Mouse (Mus musculus): ENCODE data around the gene Ntn4. TPM values are rescaled to one million over a fixed set of nuclear protein-coding genes. Genes with fewer than 3 reads are reported as not detected.
A peak's percentile ranks its signal among the peaks of the same experiment; 100 is the strongest.

Ntn4 gene
- polyA plus RNA-seq (2014; fragmentation: Nextera tagmentation; extraction: Ambion mirVana) = 0.52 and 0.65 TPM in 2 replicates

DNA sequence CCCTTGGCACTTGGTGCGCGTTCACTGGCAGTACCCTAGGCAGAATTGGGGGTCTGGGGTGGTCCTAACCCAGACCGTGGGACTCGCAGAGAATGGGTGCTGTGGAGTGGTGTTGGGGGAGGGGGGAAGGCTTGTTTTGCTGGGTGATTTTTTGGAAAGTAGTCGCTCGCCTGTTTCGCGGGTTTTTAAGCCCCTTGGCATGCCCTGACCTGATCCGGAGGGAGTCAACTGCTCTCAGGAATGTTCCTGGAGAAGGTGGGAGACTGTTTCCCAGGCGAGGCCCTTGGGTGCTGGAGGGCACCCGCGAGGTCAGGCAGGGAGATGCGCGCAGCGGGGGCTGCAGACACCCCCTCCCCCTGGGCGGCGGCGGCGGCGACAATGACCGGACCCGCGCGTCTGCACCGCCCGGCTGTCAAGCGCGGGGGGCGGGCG, at the start of gene Ntn4:
Gene Ntn4 (plus strand): TSS at position 161 of the 432 bp plus-strand sequence.
- 3% methylated on average over 23 of the region's 30 CpGs for WGBS
- H3K27ac ChIP-seq (ENCODE audit: low read depth) = peak within 1 kb of the TSS; percentile 11; the same call in 1 of the 2 replicates
- H3K27me3 ChIP-seq (replicated peaks; ENCODE audit: control insufficient read depth, insufficient read depth, low read length) = peaks cover 48% of the 10 kb centered on the region

DNA sequence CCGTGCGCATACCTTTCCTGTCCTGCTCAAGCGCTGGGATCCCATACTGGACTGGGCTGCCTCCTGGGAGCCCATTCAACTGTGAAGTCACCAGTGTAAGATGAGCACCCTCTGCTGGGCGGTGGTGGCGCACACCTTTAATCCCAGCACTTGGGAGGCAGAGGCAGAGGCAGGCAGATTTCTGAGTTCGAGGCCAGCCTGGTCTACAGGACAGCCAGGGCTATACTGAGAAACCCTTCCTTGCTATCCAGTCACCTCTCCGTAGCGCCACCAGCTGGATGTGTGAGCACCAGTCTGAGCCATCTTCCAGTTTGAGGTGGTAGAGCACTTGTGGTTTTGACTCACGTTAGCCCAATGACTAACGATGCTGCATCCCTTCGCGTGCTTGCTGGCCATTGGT, 48.0 kb upstream of the Ntn4 start:
- H3K36me3 ChIP-seq (ENCODE audit: control insufficient read depth, insufficient read depth, low read length) = peaks cover 3% of the 10 kb centered on the region; the same call in 1 of the 2 replicates
- WGBS = 58% methylated on average over 12 of the region's 12 CpGs
- H3K9me3 ChIP-seq (ENCODE audit: control insufficient read depth, low read length) = no peaks in the 10 kb centered on the region
- H3K27ac ChIP-seq (ENCODE audit: low read depth) = no peak overlapping the region
- H3K4me2 ChIP-seq (ENCODE audit: low read length) = no peak overlapping the region
- ATAC-seq (replicated peaks; ENCODE audit: low FRiP score, low TSS enrichment, low read depth) (no peak), DNase-seq (ENCODE audit: low spot score) (no peak)
- peaks cover 11% of the 10 kb centered on the region for H3K4me1 ChIP-seq (replicated peaks; ENCODE audit: control insufficient read depth, insufficient read depth, low read length)
- no peak overlapping the region for H3K9ac ChIP-seq (ENCODE audit: low read length)
- no peaks in the 10 kb centered on the region for H3K27me3 ChIP-seq (replicated peaks; ENCODE audit: control insufficient read depth, insufficient read depth, low read length)
- H3K4me3 ChIP-seq (ENCODE audit: low read depth, low read length) = no peak overlapping the region

More for the DNA sequence above, at the start of gene Ntn4:
- Histone ChIP-seq H3K9ac (ENCODE audit: low read length) (peak within 1 kb of the TSS; percentile 58), H3K36me3 (ENCODE audit: control insufficient read depth, insufficient read depth, low read length) (no peaks in the 10 kb centered on the region), H3K4me1 (replicated peaks; ENCODE audit: control insufficient read depth, insufficient read depth, low read length) (peaks cover 15% of the 10 kb centered on the region; the same call in 1 of the 2 replicates), H3K9me3 (ENCODE audit: control insufficient read depth, low read length) (no peaks in the 10 kb centered on the region), H3K4me3 (ENCODE audit: low read depth, low read length) (peak within 1 kb of the TSS; percentile 64), H3K4me2 (ENCODE audit: low read length) (peak within 1 kb of the TSS; percentile 100)
- DNase-seq (ENCODE audit: low spot score) (peak; percentile 58), ATAC-seq (replicated peaks; ENCODE audit: low FRiP score, low TSS enrichment, low read depth) (no peak)

DNA sequence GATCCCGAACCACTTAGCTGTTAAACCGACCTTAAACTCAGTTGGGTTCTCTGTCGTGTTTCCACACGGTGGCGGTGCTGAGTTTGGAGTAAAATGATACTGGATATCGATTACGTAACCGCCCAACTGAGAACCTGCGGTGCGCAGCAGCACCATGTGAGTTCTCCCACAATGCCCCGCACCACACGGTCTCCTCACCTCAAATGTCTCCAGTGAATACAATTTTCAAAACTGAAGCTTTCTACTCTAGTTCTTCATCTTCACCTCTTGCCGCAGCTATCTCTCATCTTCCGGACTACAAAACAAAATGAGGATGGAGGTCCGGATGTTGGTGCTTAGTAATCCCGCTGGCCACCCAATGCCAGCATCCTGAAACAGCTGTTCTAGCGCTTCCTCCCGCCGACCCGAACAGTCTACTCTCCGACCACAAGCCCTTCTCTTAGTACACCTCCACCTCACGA, 46.4 kb upstream of the Ntn4 start:
- H3K36me3 ChIP-seq (ENCODE audit: control insufficient read depth, insufficient read depth, low read length) = no peaks in the 10 kb centered on the region
- peak overlapping the region; percentile 84 for H3K4me2 ChIP-seq (ENCODE audit: low read length)
- H3K9me3 ChIP-seq (ENCODE audit: control insufficient read depth, low read length) = no peaks in the 10 kb centered on the region
- H3K4me3 ChIP-seq (ENCODE audit: low read depth, low read length) = peak overlapping the region; percentile 39
- peak overlapping the region; percentile 40 for H3K9ac ChIP-seq (ENCODE audit: low read length)
- no peak overlapping the region for H3K27ac ChIP-seq (ENCODE audit: low read depth)
- H3K4me1 ChIP-seq (replicated peaks; ENCODE audit: control insufficient read depth, insufficient read depth, low read length) = no peaks in the 10 kb centered on the region; the same call in 1 of the 2 replicates
- peak; percentile 90 for DNase-seq (ENCODE audit: low spot score)
- peak; percentile 49; the same call in 1 of the 2 replicates for ATAC-seq (replicated peaks; ENCODE audit: low FRiP score, low TSS enrichment, low read depth)
- no peaks in the 10 kb centered on the region for H3K27me3 ChIP-seq (replicated peaks; ENCODE audit: control insufficient read depth, insufficient read depth, low read length)
- 2% methylated on average over 22 of the region's 22 CpGs for WGBS

- H3K9me3 ChIP-seq (ENCODE audit: control insufficient read depth, low read length) = no peaks in the 10 kb centered on the region
- H3K4me2 ChIP-seq (ENCODE audit: low read length) = no peak overlapping the region
- no peaks in the 10 kb centered on the region for H3K36me3 ChIP-seq (ENCODE audit: control insufficient read depth, insufficient read depth, low read length)
- no peak for DNase-seq (ENCODE audit: low spot score)
- ATAC-seq (replicated peaks; ENCODE audit: low FRiP score, low TSS enrichment, low read depth) = no peak
- no peaks in the 10 kb centered on the region for H3K27me3 ChIP-seq (replicated peaks; ENCODE audit: control insufficient read depth, insufficient read depth, low read length)
- H3K9ac ChIP-seq (ENCODE audit: low read length) = no peak overlapping the region
- no peak overlapping the region for H3K4me3 ChIP-seq (ENCODE audit: low read depth, low read length)
- WGBS = 65% methylated on average over 4 of the region's 4 CpGs
- H3K4me1 ChIP-seq (replicated peaks; ENCODE audit: control insufficient read depth, insufficient read depth, low read length) = no peaks in the 10 kb centered on the region; the same call in 1 of the 2 replicates
- H3K27ac ChIP-seq (ENCODE audit: low read depth) = no peak overlapping the region
Measured at GRCm38 (mm10) chr10:93595831-93596230, 44.6 kb upstream of the Ntn4 start.

DNA sequence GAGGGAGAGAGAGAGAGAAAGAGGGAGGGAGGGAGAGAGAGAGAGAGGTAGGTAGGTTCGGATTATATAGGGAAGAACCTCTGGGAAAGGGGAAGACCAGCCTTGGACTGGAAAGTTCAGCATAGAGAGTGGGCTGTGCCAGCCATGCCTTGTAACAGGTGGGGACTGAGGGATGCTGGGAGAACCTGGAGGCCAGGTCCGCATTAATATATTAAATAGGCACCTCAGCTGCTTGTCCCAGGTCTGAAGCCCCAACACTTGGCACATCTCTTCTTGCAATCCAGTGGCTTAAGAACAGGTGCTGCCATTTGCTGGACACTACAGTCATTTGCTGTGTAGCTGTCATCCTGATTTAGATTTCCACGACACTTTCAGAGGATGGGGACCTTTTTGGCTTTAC, 43.8 kb upstream of the Ntn4 start:
- Histone ChIP-seq H3K4me1 (replicated peaks; ENCODE audit: control insufficient read depth, insufficient read depth, low read length) (no peaks in the 10 kb centered on the region; the same call in 1 of the 2 replicates), H3K9ac (ENCODE audit: low read length) (no peak overlapping the region), H3K4me3 (ENCODE audit: low read depth, low read length) (no peak overlapping the region), H3K36me3 (ENCODE audit: control insufficient read depth, insufficient read depth, low read length) (no peaks in the 10 kb centered on the region), H3K27ac (ENCODE audit: low read depth) (no peak overlapping the region), H3K27me3 (replicated peaks; ENCODE audit: control insufficient read depth, insufficient read depth, low read length) (no peaks in the 10 kb centered on the region), H3K4me2 (ENCODE audit: low read length) (no peak overlapping the region), H3K9me3 (ENCODE audit: control insufficient read depth, low read length) (no peaks in the 10 kb centered on the region)
- WGBS = 71% methylated on average over 3 of the region's 3 CpGs
- ATAC-seq (replicated peaks; ENCODE audit: low FRiP score, low TSS enrichment, low read depth) = no peak
- no peak for DNase-seq (ENCODE audit: low spot score)

- Histone ChIP-seq H3K36me3 (ENCODE audit: control insufficient read depth, insufficient read depth, low read length) (no peaks in the 10 kb centered on the region), H3K27me3 (replicated peaks; ENCODE audit: control insufficient read depth, insufficient read depth, low read length) (no peaks in the 10 kb centered on the region), H3K4me2 (ENCODE audit: low read length) (no peak overlapping the region), H3K4me3 (ENCODE audit: low read depth, low read length) (no peak overlapping the region), H3K4me1 (replicated peaks; ENCODE audit: control insufficient read depth, insufficient read depth, low read length) (no peaks in the 10 kb centered on the region), H3K27ac (ENCODE audit: low read depth) (no peak overlapping the region), H3K9me3 (ENCODE audit: control insufficient read depth, low read length) (no peaks in the 10 kb centered on the region), H3K9ac (ENCODE audit: low read length) (no peak overlapping the region)
- DNase-seq (ENCODE audit: low spot score) = no peak
- 84% methylated on average over 5 of the region's 5 CpGs for WGBS
- ATAC-seq (replicated peaks; ENCODE audit: low FRiP score, low TSS enrichment, low read depth) = no peak
Measured at GRCm38 (mm10) chr10:93602309-93602708, 38.2 kb upstream of the Ntn4 start.

DNA sequence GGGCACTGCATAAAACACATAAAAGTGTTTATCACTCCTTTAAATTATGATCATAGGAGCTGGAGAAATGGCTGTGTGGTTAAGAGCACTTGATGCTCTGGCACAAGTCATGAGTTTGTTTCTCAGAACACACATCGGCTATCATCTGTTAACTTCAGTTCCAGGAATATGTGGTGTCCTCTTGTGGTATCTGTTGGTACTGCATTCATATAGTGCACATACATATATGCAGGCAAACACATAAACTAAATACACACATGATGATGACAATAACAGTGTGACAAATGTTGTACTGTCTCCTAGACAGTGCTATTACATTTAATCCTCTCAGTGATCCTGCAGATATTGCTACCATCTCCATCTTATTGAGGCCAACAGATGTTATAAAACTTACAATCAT, 37.2 kb upstream of the Ntn4 start:
- H3K36me3 ChIP-seq (ENCODE audit: control insufficient read depth, insufficient read depth, low read length) = no peaks in the 10 kb centered on the region
- no peaks in the 10 kb centered on the region for H3K27me3 ChIP-seq (replicated peaks; ENCODE audit: control insufficient read depth, insufficient read depth, low read length)
- H3K27ac ChIP-seq (ENCODE audit: low read depth) = no peak overlapping the region
- WGBS = 97% methylated on average over 1 of the region's 1 CpGs
- no peaks in the 10 kb centered on the region for H3K4me1 ChIP-seq (replicated peaks; ENCODE audit: control insufficient read depth, insufficient read depth, low read length)
- H3K4me2 ChIP-seq (ENCODE audit: low read length) = no peak overlapping the region
- DNase-seq (ENCODE audit: low spot score) = no peak
- no peak for ATAC-seq (replicated peaks; ENCODE audit: low FRiP score, low TSS enrichment, low read depth)
- no peak overlapping the region for H3K9ac ChIP-seq (ENCODE audit: low read length)
- no peaks in the 10 kb centered on the region for H3K9me3 ChIP-seq (ENCODE audit: control insufficient read depth, low read length)
- H3K4me3 ChIP-seq (ENCODE audit: low read depth, low read length) = no peak overlapping the region

- Histone ChIP-seq H3K9me3 (ENCODE audit: control insufficient read depth, low read length) (no peaks in the 10 kb centered on the region), H3K4me2 (ENCODE audit: low read length) (no peak overlapping the region), H3K27me3 (replicated peaks; ENCODE audit: control insufficient read depth, insufficient read depth, low read length) (no peaks in the 10 kb centered on the region), H3K27ac (ENCODE audit: low read depth) (no peak overlapping the region), H3K4me1 (replicated peaks; ENCODE audit: control insufficient read depth, insufficient read depth, low read length) (no peaks in the 10 kb centered on the region), H3K36me3 (ENCODE audit: control insufficient read depth, insufficient read depth, low read length) (no peaks in the 10 kb centered on the region), H3K9ac (ENCODE audit: low read length) (no peak overlapping the region), H3K4me3 (ENCODE audit: low read depth, low read length) (no peak overlapping the region)
- 90% methylated on average over 9 of the region's 9 CpGs for whole genome bisulfite sequencing
- DNase-seq (ENCODE audit: low spot score) = no peak
- ATAC-seq (replicated peaks; ENCODE audit: low FRiP score, low TSS enrichment, low read depth) = no peak
Measured at GRCm38 (mm10) chr10:93606326-93606725, 34.2 kb upstream of the Ntn4 start.

DNA sequence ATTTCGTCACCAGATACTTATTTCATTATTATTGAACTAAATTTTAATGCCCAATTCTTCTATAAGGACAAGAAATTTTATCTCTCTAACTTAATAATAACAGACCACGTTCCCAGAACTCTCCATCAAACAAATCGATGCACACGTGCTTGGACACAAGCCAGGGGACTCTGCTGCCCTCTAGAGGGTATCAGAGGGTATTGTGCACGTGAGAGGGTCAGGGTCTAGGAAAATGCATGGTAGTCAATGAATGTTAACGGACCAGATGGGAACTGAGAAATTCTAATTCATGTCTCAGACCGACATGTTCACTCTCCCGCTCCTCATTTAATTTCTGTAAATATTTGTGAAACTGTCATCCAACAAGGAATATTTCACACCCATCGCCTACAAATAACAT, 32.4 kb upstream of the Ntn4 start:
- Histone ChIP-seq H3K4me1 (replicated peaks; ENCODE audit: control insufficient read depth, insufficient read depth, low read length) (no peaks in the 10 kb centered on the region), H3K9ac (ENCODE audit: low read length) (no peak overlapping the region), H3K36me3 (ENCODE audit: control insufficient read depth, insufficient read depth, low read length) (no peaks in the 10 kb centered on the region), H3K27ac (ENCODE audit: low read depth) (no peak overlapping the region), H3K4me3 (ENCODE audit: low read depth, low read length) (no peak overlapping the region), H3K9me3 (ENCODE audit: control insufficient read depth, low read length) (no peaks in the 10 kb centered on the region), H3K27me3 (replicated peaks; ENCODE audit: control insufficient read depth, insufficient read depth, low read length) (no peaks in the 10 kb centered on the region), H3K4me2 (ENCODE audit: low read length) (no peak overlapping the region)
- WGBS = 45% methylated on average over 9 of the region's 9 CpGs
- ATAC-seq (replicated peaks; ENCODE audit: low FRiP score, low TSS enrichment, low read depth) (no peak), DNase-seq (ENCODE audit: low spot score) (no peak)
